Mouse (Mus musculus) retina, postnatal 1 day (tissue): ENCODE results near the gene AC109138.7.

Experiments used
- DNase-seq: peaks from one replicate; pipeline ENCODE4 v3.0.0-alpha.2; 2012

Gene AC109138.7

GRCm38 (mm10) chr19:4214071-4214770 lies at the start of gene AC109138.7, which contains the start of gene Clcf1:
Gene AC109138.7, plus strand, starts transcription at chr19:4214357.
Gene Clcf1, plus strand, starts transcription at chr19:4214238.
- DNase-seq, result peak; percentile 55

- no peak for DNase-seq
These were observed 49.4 kb upstream of the AC109138.7 start for GRCm38 (mm10) chr19:4164721-4165120.

GRCm38 (mm10) chr19:4166678-4167476 lies 47.3 kb upstream of the AC109138.7 start:
- DNase-seq, result no peak

GRCm38 (mm10) chr19:4169378-4169784 lies 44.8 kb upstream of the AC109138.7 start:
- DNase-seq, result peak; percentile 99

GRCm38 (mm10) chr19:4169810-4170209 lies 44.3 kb upstream of the AC109138.7 start:
- no peak for DNase-seq

- no peak for DNase-seq
These were observed 43.3 kb upstream of the AC109138.7 start for GRCm38 (mm10) chr19:4170723-4171392.

- DNase-seq, result no peak
These were observed 42.5 kb upstream of the AC109138.7 start for GRCm38 (mm10) chr19:4171393-4172290.

- DNase-seq, result no peak
These were observed 41.2 kb upstream of the AC109138.7 start for GRCm38 (mm10) chr19:4172925-4173324.

- DNase-seq, result peak; percentile 64
These were observed 38.7 kb upstream of the AC109138.7 start, which contains the start of gene Carns1 for GRCm38 (mm10) chr19:4175368-4175947. Gene Carns1, minus strand, starts transcription at chr19:4175479.

GRCm38 (mm10) chr19:4180411-4180810 lies 33.7 kb upstream of the AC109138.7 start:
- no peak for DNase-seq

- DNase-seq, result peak; percentile 71
These were observed 32.3 kb upstream of the AC109138.7 start for GRCm38 (mm10) chr19:4181892-4182291.

GRCm38 (mm10) chr19:4183689-4184088 lies 30.5 kb upstream of the AC109138.7 start:
- DNase-seq, result peak; percentile 80

- no peak for DNase-seq
These were observed 28.9 kb upstream of the AC109138.7 start for GRCm38 (mm10) chr19:4184976-4185975.

GRCm38 (mm10) chr19:4187303-4187702 lies 26.9 kb upstream of the AC109138.7 start:
- no peak for DNase-seq

GRCm38 (mm10) chr19:4189051-4189620 lies 25.0 kb upstream of the AC109138.7 start:
- DNase-seq, result no peak

- DNase-seq, result no peak
These were observed 23.3 kb upstream of the AC109138.7 start, which contains the start of gene Tbc1d10c for GRCm38 (mm10) chr19:4190831-4191334. Gene Tbc1d10c, minus strand, starts transcription at chr19:4191284.

GRCm38 (mm10) chr19:4191528-4192250 lies 22.5 kb upstream of the AC109138.7 start, which contains the start of gene Ppp1ca:
Gene Ppp1ca, plus strand, starts transcription at chr19:4192065.
- DNase-seq, result peak; percentile 97

- DNase-seq, result no peak
These were observed 21.7 kb upstream of the AC109138.7 start for GRCm38 (mm10) chr19:4192251-4192985.
